Mouse (Mus musculus): Measurements from ENCODE around the gene Ints6.

DNA sequence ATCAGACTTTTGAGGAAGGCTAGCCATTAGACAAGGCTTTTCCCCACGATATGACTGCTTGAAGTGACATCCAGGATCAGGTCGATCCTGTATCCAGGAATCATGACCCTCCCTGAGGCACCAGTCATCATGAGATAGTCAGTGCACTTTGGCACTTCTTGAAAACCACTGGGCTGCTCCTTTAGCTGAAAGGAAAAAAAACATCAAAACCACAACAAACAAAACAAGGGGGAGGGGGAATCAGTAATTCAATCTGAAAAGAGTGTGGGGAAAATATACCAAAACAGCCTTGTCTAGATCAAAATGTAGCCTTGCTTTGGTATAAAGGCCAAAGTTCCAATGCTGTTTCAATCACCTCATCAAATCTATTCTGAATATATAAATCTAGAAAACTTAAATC lies 27.3 kb downstream of the Ints6 start:
- TF ChIP-seq CTCF (IDR thresholded peaks at IDR 0.05; ENCODE audit: low read depth, low read length) (no peak), GATA1 (IDR thresholded peaks at IDR 0.05; ENCODE audit: borderline replicate concordance, low read length) (no peak), POLR2AphosphoS5 (IDR thresholded peaks at IDR 0.05; ENCODE audit: insufficient replicate concordance, low read depth, low read length) (no peak), TAL1 (conservative IDR thresholded peaks at IDR 0.05; ENCODE audit: low read depth, low read length) (no peak), GATA2 (IDR thresholded peaks at IDR 0.05; ENCODE audit: borderline replicate concordance, low read depth, low read length) (no peak)

All from G1E (cell line).